Mouse (Mus musculus) Muller cell, postnatal 12 days (primary cell): Measurements from ENCODE around the gene Stx8.

ENCODE experiments used
- DNase-seq: peaks from one replicate; pipeline ENCODE4 v3.0.0-alpha.2; 2015; ENCODE audit errors: inconsistent ontology term

The Stx8 gene

GRCm38 (mm10) chr11:67965905-67966878 is at the start of gene Stx8:
Gene Stx8, plus strand, starts transcription at chr11:67966193.
- peak; percentile 91 for DNase-seq

GRCm38 (mm10) chr11:67917126-67917525 is 48.9 kb upstream of the Stx8 start:
- no peak for DNase-seq

- peak; percentile 71 for DNase-seq
Measured at GRCm38 (mm10) chr11:67919593-67919992, 46.4 kb upstream of the Stx8 start.

- DNase-seq, result no peak
Measured at GRCm38 (mm10) chr11:67920226-67920960, 45.6 kb upstream of the Stx8 start.

GRCm38 (mm10) chr11:67921091-67921826 is 44.7 kb upstream of the Stx8 start:
- DNase-seq, result peak; percentile 40

GRCm38 (mm10) chr11:67921827-67922754 is 43.9 kb upstream of the Stx8 start, which contains the start of gene Usp43:
Gene Usp43, minus strand, starts transcription at chr11:67922153.
- peak; percentile 78 for DNase-seq

GRCm38 (mm10) chr11:67922755-67923125 is 43.3 kb upstream of the Stx8 start:
- DNase-seq, result peak; percentile 73

- no peak for DNase-seq
Measured at GRCm38 (mm10) chr11:67923720-67924119, 42.3 kb upstream of the Stx8 start.

GRCm38 (mm10) chr11:67925000-67925399 is 41.0 kb upstream of the Stx8 start:
- no peak for DNase-seq

GRCm38 (mm10) chr11:67926348-67927055 is 39.5 kb upstream of the Stx8 start:
- DNase-seq, result no peak

GRCm38 (mm10) chr11:67932156-67932555 is 33.8 kb upstream of the Stx8 start:
- no peak for DNase-seq

GRCm38 (mm10) chr11:67948229-67948628 is 17.8 kb upstream of the Stx8 start:
- DNase-seq, result peak; percentile 32

- DNase-seq, result no peak
Measured at GRCm38 (mm10) chr11:67949475-67949874, 16.5 kb upstream of the Stx8 start.

- DNase-seq, result no peak
Measured at GRCm38 (mm10) chr11:67953604-67954003, 12.4 kb upstream of the Stx8 start.

GRCm38 (mm10) chr11:67954413-67954812 is 11.6 kb upstream of the Stx8 start:
- DNase-seq, result no peak

- no peak for DNase-seq
Measured at GRCm38 (mm10) chr11:67964110-67964509, 1.9 kb upstream of the Stx8 start.

GRCm38 (mm10) chr11:67965242-67965883 is 630 bp upstream of the Stx8 start, which contains the start of gene Cfap52:
Gene Cfap52, minus strand, starts transcription at chr11:67965651.
- DNase-seq, result peak; percentile 73

GRCm38 (mm10) chr11:67967831-67968230 is 1.8 kb downstream of the Stx8 start:
- no peak for DNase-seq

- DNase-seq, result peak; percentile 67
Measured at GRCm38 (mm10) chr11:67972606-67973005, 6.6 kb downstream of the Stx8 start.
